Mouse (Mus musculus) retina, postnatal 7 days (tissue): ENCODE measurements around the gene Nt5c3.

Experiments
- DNase-seq: peaks from one replicate; pipeline ENCODE4 v3.0.0-alpha.2; 2012; ENCODE audit warnings: low read depth, low spot score

The Nt5c3 gene

DNA sequence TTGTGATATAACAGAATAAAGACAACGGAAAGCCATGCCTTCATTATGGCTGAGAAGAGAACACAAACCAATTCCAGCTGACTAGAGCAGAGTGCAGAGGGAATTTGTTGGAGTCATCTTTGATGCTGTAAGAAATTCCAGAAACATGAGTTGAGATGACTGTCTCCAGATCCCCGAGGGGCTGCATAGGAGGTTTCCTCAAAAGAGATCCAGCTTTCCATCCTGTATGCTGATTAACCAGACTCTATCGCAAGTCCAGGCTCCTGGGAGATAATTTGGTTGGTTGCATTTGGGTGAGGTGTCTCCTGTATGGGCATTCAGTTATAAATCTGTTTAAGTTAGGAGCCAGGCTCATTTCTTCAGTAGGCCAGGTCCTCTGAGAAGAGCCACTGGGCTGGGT is 86.1 kb downstream of the Nt5c3 start:
- DNase-seq: no peak

- no peak for DNase-seq
Measured at GRCm38 (mm10) chr6:56837166-56837565, 86.6 kb downstream of the Nt5c3 start.

DNA sequence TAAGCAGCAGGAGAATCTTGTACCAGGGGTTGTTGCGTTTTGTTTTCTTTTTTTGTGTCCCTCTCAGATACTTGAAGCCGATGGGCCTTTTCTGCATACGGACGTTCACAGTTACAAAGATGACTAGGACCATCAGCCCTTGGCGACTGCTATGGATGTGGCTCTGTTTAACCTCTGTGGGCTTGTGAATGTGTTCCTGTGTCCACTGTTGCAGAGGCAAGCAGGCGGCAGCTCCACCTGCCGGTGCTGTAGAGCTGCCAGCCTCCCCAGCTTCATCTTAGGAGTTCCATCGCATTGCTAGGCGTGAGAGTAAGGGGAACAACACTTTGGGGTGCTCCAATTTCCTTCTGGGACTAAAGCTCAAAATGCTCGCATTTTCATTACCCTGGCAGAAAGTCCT is 88.2 kb downstream of the Nt5c3 start:
- DNase-seq: no peak

DNA sequence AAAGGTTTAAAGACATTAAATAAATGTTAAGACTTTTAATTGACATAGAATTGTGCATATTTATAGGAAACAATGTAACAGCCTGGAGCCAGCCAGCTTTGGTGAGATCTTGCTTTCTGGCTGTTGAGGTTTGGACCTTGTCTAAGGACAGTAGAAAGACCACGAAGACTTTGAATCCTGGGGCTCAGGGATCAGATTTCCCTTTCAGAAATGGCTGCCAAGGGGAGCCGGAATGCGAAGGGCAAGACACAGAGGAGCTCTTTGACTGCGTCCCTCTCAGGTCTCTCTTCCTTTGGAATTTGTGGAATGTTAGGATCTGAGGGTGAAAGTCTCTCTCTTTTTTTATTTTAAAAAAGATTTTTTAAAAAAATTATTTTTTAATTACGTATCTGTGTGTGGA is 89.0 kb downstream of the Nt5c3 start:
- DNase-seq: no peak

DNA sequence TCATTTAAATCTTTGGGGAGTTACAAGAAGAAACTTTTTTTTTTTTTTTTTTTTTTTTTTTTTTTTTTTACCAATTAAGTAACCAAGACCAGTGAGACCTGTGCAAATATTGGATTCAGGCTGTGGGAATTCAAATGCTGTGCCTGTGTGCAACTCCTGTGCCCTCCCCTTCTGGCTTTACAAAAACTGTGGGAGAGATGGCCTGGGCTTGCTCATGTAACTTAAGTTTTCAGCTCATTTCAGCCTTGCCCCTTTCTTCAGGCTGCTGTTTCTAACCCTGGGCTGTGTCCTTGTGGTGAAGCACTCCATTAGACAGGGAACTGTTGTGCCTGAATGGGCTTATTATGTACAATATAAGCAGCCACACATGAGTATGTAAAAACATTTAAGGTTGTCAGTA is 90.9 kb downstream of the Nt5c3 start:
- no peak for DNase-seq

- DNase-seq: no peak
Measured at GRCm38 (mm10) chr6:56832407-56832796, 91.3 kb downstream of the Nt5c3 start.
